Mouse (Mus musculus): ENCODE measurements around the gene Arhgef19. TPM values are rescaled to one million over a fixed set of nuclear protein-coding genes. Genes with fewer than 3 reads are reported as not detected.

Gene Arhgef19
- total and polyA plus RNA-seq, 2 experiments, result 14.4 to 34.3 TPM

DNA sequence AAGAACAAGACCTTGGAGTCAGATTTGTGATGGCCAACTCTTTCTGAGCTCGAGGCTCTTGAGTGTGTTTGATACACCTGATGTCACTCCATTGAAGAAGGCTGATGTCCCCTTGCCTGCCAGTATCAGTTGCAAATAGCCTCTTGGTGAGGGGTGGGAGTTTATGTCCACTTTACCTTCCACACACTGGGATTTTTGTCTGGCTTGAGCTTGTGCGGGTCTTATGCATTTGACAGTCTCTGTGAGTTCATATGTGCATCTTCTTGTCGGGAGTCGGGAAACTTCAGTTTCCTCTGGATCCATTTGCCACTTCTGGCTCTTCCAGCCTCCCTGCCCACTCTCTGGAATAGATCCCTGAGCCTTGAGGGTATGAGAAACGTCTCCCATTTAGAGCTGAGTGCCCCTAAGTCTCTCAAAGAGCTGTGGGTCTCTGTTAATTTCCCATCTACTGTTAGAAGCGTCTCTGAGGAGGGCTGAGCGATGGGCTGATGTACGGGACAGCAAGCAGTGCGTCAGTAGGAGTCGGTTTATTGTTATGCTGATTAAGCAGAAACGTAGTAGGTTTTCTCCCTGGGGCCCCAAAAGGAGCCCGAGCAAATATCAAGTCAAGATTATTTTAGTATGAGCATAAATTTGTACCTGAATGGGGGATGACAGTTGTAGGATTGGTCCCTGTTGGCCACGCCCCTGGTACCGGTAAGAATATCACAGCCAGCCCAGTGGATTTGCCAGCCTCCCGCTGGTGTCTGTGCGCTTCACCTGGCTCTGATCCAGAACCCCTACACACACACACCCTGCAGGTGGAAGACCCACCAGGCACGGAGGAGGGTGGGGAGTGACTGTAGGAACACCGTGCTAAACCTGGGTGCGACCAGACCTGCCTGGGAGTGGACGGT is 559 bp upstream of the Arhgef19 start:
- no peak for DNase-seq (ENCODE audit: extremely low read depth, low read depth, low spot score)
- H3K9ac ChIP-seq (ENCODE audit: low read depth, low read length), result peak overlapping the region; percentile 69
- peaks cover 3% of the 10 kb centered on the region; the same call in 1 of the 2 replicates for H3K79me2 ChIP-seq (ENCODE audit: control insufficient read depth, insufficient read depth, low read length)
- no peaks in the 10 kb centered on the region for H3K36me3 ChIP-seq (ENCODE audit: control insufficient read depth, insufficient read depth, low read length)
- TF ChIP-seq CTCF (IDR thresholded peaks at IDR 0.05; ENCODE audit: low read depth, low read length), result no peak
- TF ChIP-seq POLR2A (IDR thresholded peaks at IDR 0.05; ENCODE audit: extremely low read depth, insufficient read depth, low read length), result no peak
- peak overlapping the region; percentile 59 for H3K4me3 ChIP-seq (ENCODE audit: insufficient read depth, low read depth, low read length)
- H3K27me3 ChIP-seq (ENCODE audit: control insufficient read depth, insufficient read depth, low read length), result no peaks in the 10 kb centered on the region
- H3K4me1 ChIP-seq (ENCODE audit: control insufficient read depth, insufficient read depth, low read length), result peaks cover 28% of the 10 kb centered on the region
- peak overlapping the region; percentile 47 for H3K27ac ChIP-seq (replicated peaks; ENCODE audit: insufficient read depth, low read depth, low read length)
- 15% methylated on average over 20 of the region's 20 CpGs for WGBS

DNA sequence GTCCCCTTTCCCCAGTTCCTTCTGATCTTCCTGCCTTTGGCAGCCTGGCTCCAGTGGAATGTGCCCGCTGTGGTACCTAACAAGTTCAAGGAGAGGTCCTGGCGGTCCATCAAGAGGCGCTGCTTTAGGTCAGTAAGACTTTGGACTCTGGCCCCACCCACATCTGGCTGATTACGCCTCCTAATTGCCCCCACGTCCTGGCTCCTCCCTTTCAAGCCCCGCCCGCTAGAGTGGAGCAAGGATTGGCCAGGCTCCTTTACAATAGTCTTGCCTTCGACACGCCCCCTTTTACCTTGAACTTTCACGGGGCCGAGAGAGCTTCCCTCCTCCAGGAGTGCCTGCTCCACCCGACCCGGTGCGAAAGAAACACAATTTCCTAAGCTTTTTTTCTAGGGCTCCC is 1.3 kb downstream of the Arhgef19 start:
- H3K27ac ChIP-seq (replicated peaks; ENCODE audit: insufficient read depth, low read depth, low read length), result peak overlapping the region; percentile 91
- H3K9ac ChIP-seq (ENCODE audit: low read depth, low read length), result peak overlapping the region; percentile 40
- H3K4me3 ChIP-seq (ENCODE audit: insufficient read depth, low read depth, low read length), result peak overlapping the region; percentile 38
- H3K27me3 ChIP-seq (ENCODE audit: control insufficient read depth, insufficient read depth, low read length), result no peaks in the 10 kb centered on the region
- WGBS, result 2% methylated on average over 14 of the region's 14 CpGs
- TF ChIP-seq CTCF (IDR thresholded peaks at IDR 0.05; ENCODE audit: low read depth, low read length) (no peak), POLR2A (IDR thresholded peaks at IDR 0.05; ENCODE audit: extremely low read depth, insufficient read depth, low read length) (no peak)
- H3K79me2 ChIP-seq (ENCODE audit: control insufficient read depth, insufficient read depth, low read length), result peaks cover 7% of the 10 kb centered on the region; the same call in 1 of the 2 replicates
- no peaks in the 10 kb centered on the region for H3K36me3 ChIP-seq (ENCODE audit: control insufficient read depth, insufficient read depth, low read length)
- DNase-seq (ENCODE audit: extremely low read depth, low read depth, low spot score), result peak; percentile 99
- H3K4me1 ChIP-seq (ENCODE audit: control insufficient read depth, insufficient read depth, low read length), result peaks cover 38% of the 10 kb centered on the region

DNA sequence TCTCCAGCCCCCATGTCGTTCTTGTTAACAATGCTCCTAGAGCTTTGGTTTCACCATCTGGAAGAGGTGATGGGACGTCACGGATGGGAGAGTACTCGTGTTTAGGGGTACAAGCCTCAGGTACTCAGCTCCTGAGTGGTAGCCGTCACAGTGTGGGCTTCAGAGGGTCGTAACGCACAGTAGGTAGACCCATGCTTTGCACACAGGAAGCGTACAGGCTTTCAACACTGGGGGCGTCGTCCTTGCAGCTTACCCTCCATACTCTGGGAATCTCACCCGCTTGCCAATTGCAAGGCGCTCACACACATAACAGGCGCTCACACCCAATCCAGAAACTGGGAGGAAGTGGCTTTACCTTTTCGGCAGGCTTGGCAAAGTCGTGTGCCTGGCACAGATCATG is 2.6 kb downstream of the Arhgef19 start:
- H3K79me2 ChIP-seq (ENCODE audit: control insufficient read depth, insufficient read depth, low read length), result peaks cover 10% of the 10 kb centered on the region; the same call in 1 of the 2 replicates
- H3K9ac ChIP-seq (ENCODE audit: low read depth, low read length), result no peak overlapping the region
- DNase-seq (ENCODE audit: extremely low read depth, low read depth, low spot score), result no peak
- H3K4me3 ChIP-seq (ENCODE audit: insufficient read depth, low read depth, low read length), result no peak overlapping the region
- whole genome bisulfite sequencing, result 60% methylated on average over 15 of the region's 15 CpGs
- no peaks in the 10 kb centered on the region for H3K27me3 ChIP-seq (ENCODE audit: control insufficient read depth, insufficient read depth, low read length)
- no peak overlapping the region for H3K27ac ChIP-seq (replicated peaks; ENCODE audit: insufficient read depth, low read depth, low read length)
- H3K4me1 ChIP-seq (ENCODE audit: control insufficient read depth, insufficient read depth, low read length), result peaks cover 38% of the 10 kb centered on the region
- TF ChIP-seq CTCF (IDR thresholded peaks at IDR 0.05; ENCODE audit: low read depth, low read length) (no peak), POLR2A (IDR thresholded peaks at IDR 0.05; ENCODE audit: extremely low read depth, insufficient read depth, low read length) (no peak)
- peaks cover 2% of the 10 kb centered on the region; the same call in 1 of the 2 replicates for H3K36me3 ChIP-seq (ENCODE audit: control insufficient read depth, insufficient read depth, low read length)

DNA sequence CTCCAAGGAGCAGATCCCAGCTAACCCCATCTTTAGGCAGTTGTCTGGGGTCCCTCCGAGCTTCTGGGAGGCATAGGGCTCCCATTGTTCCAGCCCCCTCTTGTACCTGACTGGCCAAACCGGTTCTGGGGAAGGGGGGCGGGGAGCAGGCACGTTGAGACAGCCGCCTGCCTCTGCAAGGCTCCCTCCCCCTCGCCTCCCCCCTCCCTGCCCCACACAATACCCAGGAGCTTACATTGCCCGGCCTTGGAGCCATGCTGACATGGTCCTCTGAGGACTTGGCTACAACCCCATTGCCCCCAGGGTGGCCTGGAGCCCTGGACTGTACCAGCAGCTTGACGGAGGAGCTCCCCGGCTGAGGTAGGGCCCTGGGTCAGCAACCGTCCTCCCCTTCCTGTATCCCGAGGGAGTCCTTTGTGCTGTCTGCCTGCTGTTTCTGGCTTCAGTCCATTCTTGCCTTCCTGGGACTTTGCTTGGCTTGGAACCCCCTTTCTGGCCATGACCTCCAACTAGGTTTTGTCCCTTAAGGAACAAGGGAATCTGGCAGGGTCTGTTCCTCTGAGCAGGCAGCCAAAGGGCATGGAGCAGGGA is 3.4 kb downstream of the Arhgef19 start:
- peaks cover 4% of the 10 kb centered on the region; the same call in 1 of the 2 replicates for H3K36me3 ChIP-seq (ENCODE audit: control insufficient read depth, insufficient read depth, low read length)
- peaks cover 38% of the 10 kb centered on the region for H3K4me1 ChIP-seq (ENCODE audit: control insufficient read depth, insufficient read depth, low read length)
- 0 out of 2 replicates have a peak overlapping the region, but pooled peaks have one; percentile 22 for H3K9ac ChIP-seq (ENCODE audit: low read depth, low read length)
- no peaks in the 10 kb centered on the region for H3K27me3 ChIP-seq (ENCODE audit: control insufficient read depth, insufficient read depth, low read length)
- no peak for TF ChIP-seq POLR2A (IDR thresholded peaks at IDR 0.05; ENCODE audit: extremely low read depth, insufficient read depth, low read length)
- no peak for TF ChIP-seq CTCF (IDR thresholded peaks at IDR 0.05; ENCODE audit: low read depth, low read length)
- DNase-seq (ENCODE audit: extremely low read depth, low read depth, low spot score), result peak; percentile 63
- peaks cover 10% of the 10 kb centered on the region; the same call in 1 of the 2 replicates for H3K79me2 ChIP-seq (ENCODE audit: control insufficient read depth, insufficient read depth, low read length)
- WGBS, result 26% methylated on average over 11 of the region's 11 CpGs
- no peak overlapping the region; the same call in 1 of the 2 replicates for H3K4me3 ChIP-seq (ENCODE audit: insufficient read depth, low read depth, low read length)
- peak overlapping the region; percentile 3 for H3K27ac ChIP-seq (replicated peaks; ENCODE audit: insufficient read depth, low read depth, low read length)

DNA sequence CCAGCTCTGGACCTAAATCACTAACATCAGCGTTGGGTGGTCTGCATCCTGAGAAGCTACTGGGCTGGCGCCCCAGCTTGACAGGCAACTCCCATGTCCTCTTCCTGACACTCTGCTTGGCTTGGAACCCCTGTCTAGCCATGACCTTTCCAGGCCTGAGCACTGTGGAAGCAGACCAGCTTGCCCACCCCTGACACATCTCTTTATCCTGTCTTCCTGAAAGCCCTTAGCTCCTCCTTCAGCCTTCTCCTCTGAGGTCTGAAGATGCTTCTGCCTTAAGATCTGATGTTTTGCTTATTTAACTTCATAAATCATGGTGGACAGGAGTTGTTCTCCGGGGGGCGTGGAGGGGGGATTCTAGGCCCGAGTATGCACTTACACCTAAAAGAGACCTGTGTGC is 4.3 kb downstream of the Arhgef19 start:
- WGBS, result 72% methylated on average over 5 of the region's 5 CpGs

More for the DNA sequence above, 4.3 kb downstream of the Arhgef19 start:
- no peak for DNase-seq (ENCODE audit: extremely low read depth, low read depth, low spot score)
- Histone ChIP-seq H3K36me3 (ENCODE audit: control insufficient read depth, insufficient read depth, low read length) (peaks cover 4% of the 10 kb centered on the region; the same call in 1 of the 2 replicates), H3K79me2 (ENCODE audit: control insufficient read depth, insufficient read depth, low read length) (peaks cover 10% of the 10 kb centered on the region; the same call in 1 of the 2 replicates), H3K27me3 (ENCODE audit: control insufficient read depth, insufficient read depth, low read length) (no peaks in the 10 kb centered on the region), H3K27ac (replicated peaks; ENCODE audit: insufficient read depth, low read depth, low read length) (no peak overlapping the region), H3K9ac (ENCODE audit: low read depth, low read length) (no peak overlapping the region), H3K4me3 (ENCODE audit: insufficient read depth, low read depth, low read length) (no peak overlapping the region), H3K4me1 (ENCODE audit: control insufficient read depth, insufficient read depth, low read length) (peaks cover 35% of the 10 kb centered on the region)
- no peak for TF ChIP-seq POLR2A (IDR thresholded peaks at IDR 0.05; ENCODE audit: extremely low read depth, insufficient read depth, low read length)
- no peak for TF ChIP-seq CTCF (IDR thresholded peaks at IDR 0.05; ENCODE audit: low read depth, low read length)

Data from liver, adult 2 months (tissue).